Mouse (Mus musculus) neural tube, embryonic 11.5 days (tissue): ENCODE measurements around the gene Sytl4. TPM values are rescaled to one million over a fixed set of nuclear protein-coding genes. Genes with fewer than 3 reads are reported as not detected.

Experiments used
- ATAC-seq: fragments of 200-750 bp; cut with Nextera tagmentation; 2 replicates; pipeline ENCODE4 v1.8.0; 2017; ENCODE audit warnings: moderate number of reproducible peaks, mild to moderate bottlenecking, moderate TSS enrichment, moderate library complexity; ENCODE audit not compliant: insufficient read depth, low FRiP score, low TSS enrichment
- DNase-seq: peaks from one replicate; pipeline ENCODE4 v3.0.0-alpha.2; 2015; ENCODE audit warnings: low spot score
- H3K27ac ChIP-seq: fragments of 300-500 bp; sonication (generic); 2 replicates; pipeline ENCODE4 v1.5.1; 2014; ENCODE audit warnings: low read depth, mild to moderate bottlenecking, low read length
- H3K27me3 ChIP-seq: fragments of 300-500 bp; sonication (generic); 2 replicates; pipeline ENCODE4 v1.6.1; 2014; ENCODE audit warnings: mild to moderate bottlenecking, low read length, mixed read lengths; ENCODE audit not compliant: control insufficient read depth, insufficient read depth
- H3K36me3 ChIP-seq: fragments of 300-500 bp; sonication (generic); 2 replicates; pipeline ENCODE4 v1.6.1; 2014; ENCODE audit warnings: mild to moderate bottlenecking, low read length, moderate library complexity, mixed read lengths; ENCODE audit not compliant: control insufficient read depth, insufficient read depth
- H3K4me1 ChIP-seq: fragments of 300-500 bp; sonication (generic); 2 replicates; pipeline ENCODE4 v1.6.1; 2014; ENCODE audit warnings: low read length, mixed read lengths; ENCODE audit not compliant: control insufficient read depth, insufficient read depth
- H3K4me2 ChIP-seq: fragments of 300-500 bp; sonication (generic); 2 replicates; pipeline ENCODE4 v1.6.1; 2014; ENCODE audit warnings: low read depth, mild to moderate bottlenecking, moderate library complexity
- H3K4me3 ChIP-seq: fragments of 300-500 bp; sonication (generic); 2 replicates; pipeline ENCODE4 v1.5.1; 2014; ENCODE audit warnings: low read depth, low read length
- H3K9ac ChIP-seq: fragments of 300-500 bp; sonication (generic); 2 replicates; pipeline ENCODE4 v1.6.1; 2014; ENCODE audit warnings: mild to moderate bottlenecking, low read length
- H3K9me3 ChIP-seq: fragments of 300-500 bp; sonication (generic); 2 replicates; pipeline ENCODE4 v1.6.1; 2016; ENCODE audit warnings: low read length; ENCODE audit not compliant: control insufficient read depth
- WGBS: fragments of 180-500 bp; shearing (Covaris S2); extraction: QIAGEN DNeasy Blood & Tissue Kit; methylation state at CpG from one replicate; pipeline ENCODE4 v1.1.7; 2014; 5-methylcytosine and 5-hydroxymethylcytosine counted together
- polyA plus RNA-seq: library from polyadenylated mRNA; unstranded; fragments of >200 nt; fragmentation: Nextera tagmentation; extraction: Ambion mirVana; gene quantifications from 2 replicates; pipeline ENCODE4 v1.2.1, GENCODE M21; 2014

Gene Sytl4
- polyA plus RNA-seq: 1.7 and 2.5 TPM in 2 replicates

- peak within 1 kb of the TSS; percentile 64 for H3K4me2 ChIP-seq
- no peaks in the 10 kb centered on the region for H3K27me3 ChIP-seq
- H3K9me3 ChIP-seq: no peaks in the 10 kb centered on the region
- peak; percentile 38 for DNase-seq
- H3K9ac ChIP-seq: no peak within 1 kb of the TSS
- no peaks in the 10 kb centered on the region for H3K4me1 ChIP-seq
- ATAC-seq: peak; percentile 63; the same call in 1 of the 2 replicates
- H3K36me3 ChIP-seq: no peaks in the 10 kb centered on the region
- H3K4me3 ChIP-seq: peak within 1 kb of the TSS; percentile 36
- H3K27ac ChIP-seq: no peak within 1 kb of the TSS
- 18% methylated on average over 27 of the region's 29 CpGs for WGBS
Measured at GRCm38 (mm10) chrX:133981231-133982002, at the start of gene Sytl4. Gene Sytl4 (minus strand): TSS chrX:133981812.

DNA sequence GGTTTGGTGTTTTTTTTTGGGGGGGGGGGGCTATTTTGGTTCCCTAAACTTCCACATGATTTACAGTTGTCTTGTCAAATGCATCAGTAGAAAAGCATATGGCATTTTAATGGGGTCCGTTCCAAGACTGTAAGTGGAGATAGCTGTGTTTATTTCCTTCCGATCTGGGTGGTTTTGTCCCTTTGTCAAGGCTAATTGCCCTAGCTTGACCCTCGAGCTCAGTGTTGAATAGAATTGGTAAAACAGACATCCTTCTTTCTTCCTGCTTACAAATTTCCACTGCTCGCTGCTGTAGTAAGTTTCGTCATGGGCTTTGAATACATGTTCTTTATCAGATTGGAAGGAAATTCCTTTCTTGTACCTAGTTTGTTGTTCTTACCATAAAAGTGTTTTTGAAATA is 39.1 kb upstream of the Sytl4 start:
- Histone ChIP-seq H3K27me3 (no peaks in the 10 kb centered on the region), H3K4me1 (no peaks in the 10 kb centered on the region), H3K36me3 (no peaks in the 10 kb centered on the region), H3K4me2 (no peak overlapping the region), H3K9ac (no peak overlapping the region), H3K27ac (no peak overlapping the region), H3K9me3 (no peaks in the 10 kb centered on the region), H3K4me3 (no peak overlapping the region)
- 41% methylated on average over 5 of the region's 5 CpGs for WGBS
- DNase-seq: no peak
- ATAC-seq: no peak

- WGBS: 9% methylated on average over 9 of the region's 9 CpGs
- DNase-seq: peak; percentile 51
- Histone ChIP-seq H3K27me3 (no peaks in the 10 kb centered on the region), H3K36me3 (no peaks in the 10 kb centered on the region), H3K4me1 (no peaks in the 10 kb centered on the region), H3K9me3 (no peaks in the 10 kb centered on the region), H3K27ac (no peak overlapping the region), H3K4me2 (no peak overlapping the region), H3K9ac (no peak overlapping the region), H3K4me3 (no peak overlapping the region)
- ATAC-seq: no peak
Measured at GRCm38 (mm10) chrX:134019005-134019404, 37.4 kb upstream of the Sytl4 start.

- ATAC-seq: no peak
- 76% methylated on average over 3 of the region's 3 CpGs for WGBS
- H3K4me3 ChIP-seq: no peak overlapping the region
- no peaks in the 10 kb centered on the region for H3K4me1 ChIP-seq
- no peaks in the 10 kb centered on the region for H3K36me3 ChIP-seq
- H3K27me3 ChIP-seq: no peaks in the 10 kb centered on the region
- no peak overlapping the region for H3K9ac ChIP-seq
- no peaks in the 10 kb centered on the region for H3K9me3 ChIP-seq
- H3K4me2 ChIP-seq: no peak overlapping the region
- no peak for DNase-seq
- H3K27ac ChIP-seq: no peak overlapping the region
Measured at GRCm38 (mm10) chrX:133995866-133996265, 14.3 kb upstream of the Sytl4 start.

DNA sequence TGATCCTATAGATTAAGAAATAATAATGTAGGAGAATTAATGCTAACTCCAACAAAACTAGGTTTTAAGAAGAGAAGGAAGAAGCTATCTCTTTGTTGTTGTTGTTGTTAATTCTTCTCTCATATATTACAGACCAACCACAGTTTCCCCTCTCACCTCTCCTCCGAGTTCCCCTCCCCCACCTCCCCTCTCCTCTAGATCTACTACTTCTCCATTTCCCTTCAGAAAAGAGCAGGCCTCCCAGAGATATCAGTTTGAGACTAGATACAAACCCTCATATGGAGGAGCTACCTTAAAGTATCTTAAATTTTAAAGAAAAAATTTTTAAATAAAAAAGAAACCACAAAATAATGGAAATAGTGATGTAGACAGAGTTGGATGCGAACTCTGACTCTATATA is 17.0 kb downstream of the Sytl4 start:
- H3K27me3 ChIP-seq: no peaks in the 10 kb centered on the region; the same call in 1 of the 2 replicates
- H3K4me2 ChIP-seq: no peak overlapping the region
- no peaks in the 10 kb centered on the region for H3K9me3 ChIP-seq
- no peak overlapping the region for H3K27ac ChIP-seq
- H3K4me3 ChIP-seq: no peak overlapping the region
- H3K9ac ChIP-seq: no peak overlapping the region
- no peak for ATAC-seq
- H3K4me1 ChIP-seq: no peaks in the 10 kb centered on the region
- no peak for DNase-seq
- 81% methylated on average over 2 of the region's 2 CpGs for WGBS
- H3K36me3 ChIP-seq: no peaks in the 10 kb centered on the region

DNA sequence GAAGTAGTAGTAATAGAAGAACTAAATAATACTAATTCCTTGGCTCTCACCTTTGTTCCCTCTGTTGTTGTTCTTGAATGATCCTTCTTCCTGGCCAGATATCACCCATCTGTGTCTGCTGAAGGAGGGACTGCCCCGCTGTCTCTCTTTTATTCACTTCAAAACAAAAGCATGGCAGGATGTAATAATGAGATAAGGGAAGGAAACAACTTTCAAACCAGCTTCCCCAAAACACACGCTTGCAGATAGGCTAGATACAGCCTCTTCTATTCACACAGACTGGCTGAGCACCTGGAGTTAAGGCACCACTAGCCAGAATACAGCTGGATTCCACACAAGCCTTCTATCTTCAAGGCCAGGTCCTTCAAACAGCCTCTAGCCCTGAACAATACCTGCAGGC is 21.0 kb downstream of the Sytl4 start:
- Histone ChIP-seq H3K9ac (no peak overlapping the region), H3K27me3 (no peaks in the 10 kb centered on the region), H3K4me3 (no peak overlapping the region), H3K9me3 (no peaks in the 10 kb centered on the region), H3K4me1 (no peaks in the 10 kb centered on the region), H3K4me2 (no peak overlapping the region), H3K27ac (no peak overlapping the region), H3K36me3 (no peaks in the 10 kb centered on the region)
- 80% methylated on average over 2 of the region's 2 CpGs for WGBS
- DNase-seq (no peak), ATAC-seq (no peak)

- Histone ChIP-seq H3K4me3 (no peak overlapping the region), H3K36me3 (no peaks in the 10 kb centered on the region), H3K27me3 (no peaks in the 10 kb centered on the region), H3K4me1 (no peaks in the 10 kb centered on the region), H3K9me3 (no peaks in the 10 kb centered on the region), H3K27ac (no peak overlapping the region), H3K4me2 (no peak overlapping the region), H3K9ac (no peak overlapping the region)
- DNase-seq (no peak), ATAC-seq (no peak)
- whole genome bisulfite sequencing: 71% methylated on average over 7 of the region's 7 CpGs
Measured at GRCm38 (mm10) chrX:133954661-133955060, 27.0 kb downstream of the Sytl4 start.

DNA sequence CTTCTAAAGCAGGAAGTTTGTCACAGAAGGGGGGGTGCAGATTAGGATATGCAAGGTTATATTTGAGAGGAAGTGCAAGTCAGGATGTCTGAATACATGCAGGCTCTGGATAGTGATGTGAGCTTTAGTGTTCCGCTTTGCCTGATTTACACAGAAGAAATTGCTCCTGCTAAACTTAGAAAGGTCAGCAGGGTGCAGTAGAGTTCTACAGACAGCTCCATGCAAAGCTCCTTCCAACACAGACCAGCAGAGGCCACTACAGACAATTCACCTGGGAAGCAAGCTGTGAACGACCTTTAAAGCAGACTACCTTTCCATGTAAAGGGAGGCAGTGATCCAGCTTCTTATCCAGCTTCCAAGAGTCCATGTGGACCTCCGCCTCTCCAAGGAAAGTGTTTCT is 34.2 kb downstream of the Sytl4 start:
- peak; percentile 41 for DNase-seq
- Histone ChIP-seq H3K4me2 (no peak overlapping the region), H3K4me1 (no peaks in the 10 kb centered on the region), H3K27me3 (no peaks in the 10 kb centered on the region), H3K9me3 (no peaks in the 10 kb centered on the region), H3K4me3 (no peak overlapping the region), H3K9ac (no peak overlapping the region), H3K36me3 (no peaks in the 10 kb centered on the region), H3K27ac (no peak overlapping the region)
- no peak for ATAC-seq
- 39% methylated on average over 3 of the region's 3 CpGs for WGBS

GRCm38 (mm10) chrX:133939561-133939960 is 42.1 kb downstream of the Sytl4 start:
- no peak for ATAC-seq
- no peak overlapping the region for H3K9ac ChIP-seq
- H3K27ac ChIP-seq: no peak overlapping the region
- H3K4me2 ChIP-seq: no peak overlapping the region
- H3K36me3 ChIP-seq: no peaks in the 10 kb centered on the region
- no peak overlapping the region for H3K4me3 ChIP-seq
- H3K27me3 ChIP-seq: no peaks in the 10 kb centered on the region
- no peaks in the 10 kb centered on the region for H3K4me1 ChIP-seq
- no peaks in the 10 kb centered on the region for H3K9me3 ChIP-seq
- DNase-seq: no peak
- 54% methylated on average over 1 of the region's 1 CpGs for WGBS
